Mouse (Mus musculus) limb, embryonic 15.5 days (tissue): ENCODE results near the gene Rab5if. TPM values are rescaled to one million over a fixed set of nuclear protein-coding genes. Genes with fewer than 3 reads are reported as not detected.
A peak's percentile ranks its signal among the peaks of the same experiment; 100 is the strongest.
"Not testable (repeated sequence)": the region's sequence is repeated elsewhere in the genome, so short reads cannot be mapped to it uniquely, and the experiment has no call there.

ENCODE experiments used
- ATAC-seq: fragments of 200-750 bp; cut with Nextera tagmentation; 2 replicates; pipeline ENCODE4 v1.8.0; 2017; ENCODE audit warnings: low read depth, moderate TSS enrichment; ENCODE audit not compliant: insufficient number of reproducible peaks, low FRiP score, low TSS enrichment
- H3K27ac ChIP-seq: fragments of 300-500 bp; sonication (generic); 2 replicates; pipeline ENCODE4 v1.5.1; 2015; ENCODE audit warnings: moderate library complexity, mild to moderate bottlenecking, inconsistent platforms
- H3K27me3 ChIP-seq: fragments of 300-500 bp; sonication (generic); 2 replicates; pipeline ENCODE4 v1.6.1; 2015; ENCODE audit warnings: inconsistent platforms
- H3K36me3 ChIP-seq: fragments of 300-500 bp; sonication (generic); 2 replicates; pipeline ENCODE4 v1.6.1; 2015; ENCODE audit warnings: inconsistent platforms
- H3K4me1 ChIP-seq: fragments of 300-500 bp; sonication (generic); 2 replicates; pipeline ENCODE4 v1.6.1; 2015; ENCODE audit warnings: inconsistent platforms
- H3K4me2 ChIP-seq: fragments of 300-500 bp; sonication (generic); 2 replicates; pipeline ENCODE4 v1.6.1; 2015; ENCODE audit warnings: mild to moderate bottlenecking, inconsistent platforms
- H3K4me3 ChIP-seq: fragments of 300-500 bp; sonication (generic); 2 replicates; pipeline ENCODE4 v1.5.1; 2015; ENCODE audit warnings: mild to moderate bottlenecking, inconsistent platforms
- H3K9ac ChIP-seq: fragments of 300-500 bp; sonication (generic); 2 replicates; pipeline ENCODE4 v1.6.1; 2015; ENCODE audit warnings: inconsistent platforms
- H3K9me3 ChIP-seq: fragments of 300-500 bp; sonication (generic); 2 replicates; pipeline ENCODE4 v1.6.1; 2016; ENCODE audit warnings: inconsistent platforms
- WGBS: fragments of 180-500 bp; shearing (Covaris S2); methylation state at CpG from one replicate; pipeline ENCODE4 v1.1.7; 2015; 5-methylcytosine and 5-hydroxymethylcytosine counted together
- polyA plus RNA-seq: library from polyadenylated mRNA; unstranded; fragments of >200 nt; fragmentation: Nextera tagmentation; extraction: Ambion mirVana; gene quantifications from 2 replicates; pipeline ENCODE4 v1.2.1, GENCODE M21; 2015

Rab5if gene
- polyA plus RNA-seq, 1 experiment from 2014 or later: 157 TPM

- no peak; the same call in 1 of the 2 replicates for ATAC-seq
- under 1% methylated on average over 42 of the region's 42 CpGs for WGBS
- peak overlapping the region; percentile 88 for H3K4me3 ChIP-seq
- peaks cover 63% of the 10 kb centered on the region for H3K4me1 ChIP-seq
- peaks cover 15% of the 10 kb centered on the region for H3K36me3 ChIP-seq
- peak overlapping the region; percentile 96 for H3K27ac ChIP-seq
- peak overlapping the region; percentile 79 for H3K4me2 ChIP-seq
- no peaks in the 10 kb centered on the region for H3K27me3 ChIP-seq
- H3K9ac ChIP-seq: peak overlapping the region; percentile 85
- no peaks in the 10 kb centered on the region for H3K9me3 ChIP-seq
These were observed 21.7 kb upstream of the Rab5if start for GRCm38 (mm10) chr2:156841028-156841840.

DNA sequence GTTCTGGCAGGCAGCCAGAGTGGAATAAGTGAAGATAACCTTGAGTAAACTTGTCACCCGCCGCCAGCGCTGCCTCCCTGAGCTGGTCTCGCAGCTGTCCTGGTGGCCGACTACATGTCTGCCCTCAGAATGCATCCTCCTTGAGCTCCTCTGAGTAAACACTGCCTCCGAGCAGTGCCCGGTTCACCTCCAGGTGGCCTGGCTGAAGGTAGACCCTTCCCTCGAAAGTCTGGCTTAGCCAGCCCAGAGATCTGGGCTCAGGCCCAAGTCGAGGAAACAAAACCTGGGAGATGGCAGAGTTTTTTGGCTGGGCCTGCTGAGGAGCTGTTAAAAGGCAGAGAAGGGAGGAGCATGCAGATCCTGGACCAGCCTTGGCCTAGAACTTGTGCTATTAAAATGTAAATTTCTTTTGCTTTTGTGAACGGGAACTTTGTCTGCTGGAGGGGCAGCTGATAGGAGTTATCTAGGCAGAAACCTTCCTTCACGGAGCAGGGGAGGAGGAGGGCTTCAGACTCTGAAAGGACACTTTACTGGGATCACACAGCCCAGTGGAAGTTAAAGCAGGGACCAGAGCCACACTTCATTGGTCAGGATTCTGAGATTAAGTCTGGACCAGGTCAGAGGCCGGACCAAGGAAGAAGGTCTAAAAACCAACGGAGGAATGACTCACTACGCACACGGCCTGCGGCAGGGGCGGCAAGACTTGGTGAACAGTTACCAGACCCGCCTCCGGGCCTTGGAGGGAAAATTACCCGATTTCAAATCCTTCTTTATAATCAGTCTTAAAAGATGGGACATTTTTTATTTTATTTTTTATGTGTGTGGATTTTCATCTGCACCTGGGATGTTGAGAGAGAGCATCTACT, 20.9 kb upstream of the Rab5if start:
- H3K27ac ChIP-seq: peak overlapping the region; percentile 96
- H3K4me3 ChIP-seq: peak overlapping the region; percentile 88
- no peaks in the 10 kb centered on the region for H3K27me3 ChIP-seq
- peak overlapping the region; percentile 79 for H3K4me2 ChIP-seq
- no peaks in the 10 kb centered on the region for H3K9me3 ChIP-seq
- H3K36me3 ChIP-seq: peaks cover 15% of the 10 kb centered on the region
- H3K9ac ChIP-seq: no peak overlapping the region
- ATAC-seq: no peak
- peaks cover 70% of the 10 kb centered on the region for H3K4me1 ChIP-seq
- 4% methylated on average over 20 of the region's 20 CpGs for WGBS

GRCm38 (mm10) chr2:156842711-156843110, 20.2 kb upstream of the Rab5if start:
- no peaks in the 10 kb centered on the region for H3K9me3 ChIP-seq
- H3K9ac ChIP-seq: no peak overlapping the region
- H3K4me2 ChIP-seq: peak overlapping the region; percentile 79
- peaks cover 17% of the 10 kb centered on the region for H3K36me3 ChIP-seq
- peak overlapping the region; percentile 96 for H3K27ac ChIP-seq
- no peaks in the 10 kb centered on the region for H3K27me3 ChIP-seq
- no peak for ATAC-seq
- WGBS: 11% methylated on average over 11 of the region's 11 CpGs
- peaks cover 74% of the 10 kb centered on the region for H3K4me1 ChIP-seq
- H3K4me3 ChIP-seq: peak overlapping the region; percentile 88

GRCm38 (mm10) chr2:156843331-156843730, 19.6 kb upstream of the Rab5if start:
- 39% methylated on average over 10 of the region's 10 CpGs for WGBS
- H3K27me3 ChIP-seq: no peaks in the 10 kb centered on the region
- no peak overlapping the region for H3K9ac ChIP-seq
- no peak for ATAC-seq
- H3K4me3 ChIP-seq: no peak overlapping the region
- peak overlapping the region; percentile 79; the same call in 1 of the 2 replicates for H3K4me2 ChIP-seq
- H3K27ac ChIP-seq: no peak overlapping the region; the same call in 1 of the 2 replicates
- H3K36me3 ChIP-seq: peaks cover 23% of the 10 kb centered on the region
- no peaks in the 10 kb centered on the region for H3K9me3 ChIP-seq
- H3K4me1 ChIP-seq: peaks cover 77% of the 10 kb centered on the region

DNA sequence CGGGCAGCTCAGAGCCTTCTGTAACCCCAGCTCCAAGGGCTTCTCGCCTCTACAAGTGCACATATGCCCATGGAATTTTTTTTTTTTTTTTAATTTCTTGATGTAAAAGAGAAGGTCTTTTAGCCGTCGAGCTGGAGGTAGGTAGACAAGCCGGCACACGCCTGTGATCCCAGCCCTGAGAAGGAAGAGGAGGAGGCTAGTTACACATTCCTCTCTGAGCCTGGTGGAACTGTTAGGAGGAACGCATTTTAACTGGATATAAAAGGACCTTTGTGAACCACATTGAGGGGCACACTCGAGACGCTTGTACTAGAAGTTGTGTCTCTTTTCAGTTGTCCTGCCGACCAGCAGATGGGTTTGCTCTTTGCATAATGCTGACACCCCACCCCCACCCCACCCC, 18.2 kb upstream of the Rab5if start:
- no peak for ATAC-seq
- H3K4me2 ChIP-seq: peak overlapping the region; percentile 27
- 49% methylated on average over 10 of the region's 10 CpGs for WGBS
- H3K36me3 ChIP-seq: peaks cover 28% of the 10 kb centered on the region
- peaks cover 68% of the 10 kb centered on the region for H3K4me1 ChIP-seq
- H3K27me3 ChIP-seq: no peaks in the 10 kb centered on the region
- H3K9ac ChIP-seq: no peak overlapping the region
- peak overlapping the region; percentile 77 for H3K27ac ChIP-seq
- H3K4me3 ChIP-seq: no peak overlapping the region
- no peaks in the 10 kb centered on the region for H3K9me3 ChIP-seq

GRCm38 (mm10) chr2:156847653-156848052, 15.3 kb upstream of the Rab5if start:
- Histone ChIP-seq H3K27me3 (no peaks in the 10 kb centered on the region), H3K4me2 (no peak overlapping the region), H3K4me1 (peaks cover 53% of the 10 kb centered on the region), H3K4me3 (no peak overlapping the region), H3K9ac (no peak overlapping the region), H3K9me3 (no peaks in the 10 kb centered on the region), H3K27ac (no peak overlapping the region), H3K36me3 (peaks cover 53% of the 10 kb centered on the region)
- 47% methylated on average over 6 of the region's 6 CpGs for WGBS
- no peak for ATAC-seq

DNA sequence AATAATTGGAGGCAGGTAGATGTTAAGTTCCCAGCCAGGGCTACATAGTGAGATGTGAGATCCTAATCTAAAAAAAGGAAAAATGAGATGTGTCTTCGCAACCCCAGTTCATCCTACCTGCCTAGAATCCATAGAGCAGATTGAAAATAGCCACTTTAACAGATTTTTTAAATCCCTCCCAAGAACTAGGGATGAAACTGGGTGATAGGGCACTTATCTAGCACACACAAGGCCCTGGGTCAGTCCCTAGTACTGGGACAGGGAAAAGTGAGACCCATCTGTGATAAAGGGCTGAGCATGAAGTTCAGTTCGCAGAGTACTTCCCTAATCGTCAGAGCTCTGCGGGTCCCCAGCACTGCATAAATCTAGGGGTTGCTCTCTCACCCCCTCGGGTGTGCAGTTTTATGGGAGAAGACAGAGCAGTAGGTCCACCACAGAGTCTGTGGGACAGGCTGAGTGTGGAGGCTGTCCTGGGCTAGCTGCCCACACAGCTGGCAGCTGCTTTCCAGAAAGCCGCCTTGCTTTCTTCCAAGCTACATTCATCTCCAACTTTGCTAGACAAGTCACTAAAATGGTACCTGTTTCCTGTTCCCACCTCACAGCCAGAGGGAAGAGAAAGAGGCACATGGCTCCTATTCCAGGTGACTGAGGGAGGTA, 14.3 kb upstream of the Rab5if start:
- Histone ChIP-seq H3K27ac (no peak overlapping the region), H3K27me3 (no peaks in the 10 kb centered on the region), H3K9ac (no peak overlapping the region), H3K36me3 (peaks cover 55% of the 10 kb centered on the region), H3K4me2 (no peak overlapping the region), H3K4me1 (peaks cover 44% of the 10 kb centered on the region), H3K4me3 (no peak overlapping the region), H3K9me3 (no peaks in the 10 kb centered on the region)
- ATAC-seq: no peak
- 68% methylated on average over 6 of the region's 6 CpGs for WGBS

- Histone ChIP-seq H3K4me3 (no peak overlapping the region), H3K9ac (no peak overlapping the region), H3K27me3 (no peaks in the 10 kb centered on the region), H3K27ac (no peak overlapping the region), H3K4me2 (no peak overlapping the region), H3K9me3 (no peaks in the 10 kb centered on the region), H3K36me3 (peaks cover 55% of the 10 kb centered on the region), H3K4me1 (peaks cover 33% of the 10 kb centered on the region)
- ATAC-seq: no peak
- WGBS: 83% methylated on average over 5 of the region's 5 CpGs
These were observed 12.4 kb upstream of the Rab5if start for GRCm38 (mm10) chr2:156850505-156850904.

- H3K27ac ChIP-seq, H3K4me3 ChIP-seq, H3K4me2 ChIP-seq, H3K9me3 ChIP-seq, H3K27me3 ChIP-seq, H3K9ac ChIP-seq: not testable (repeated sequence)
- Histone ChIP-seq H3K4me1 (peaks cover 20% of the 10 kb centered on the region), H3K36me3 (peaks cover 44% of the 10 kb centered on the region)
- WGBS: 46% methylated on average over 9 of the region's 13 CpGs
- 0 out of 2 replicates have a peak, but pooled peaks have one; percentile 21 for ATAC-seq
These were observed 9.3 kb upstream of the Rab5if start for GRCm38 (mm10) chr2:156853584-156853983.

DNA sequence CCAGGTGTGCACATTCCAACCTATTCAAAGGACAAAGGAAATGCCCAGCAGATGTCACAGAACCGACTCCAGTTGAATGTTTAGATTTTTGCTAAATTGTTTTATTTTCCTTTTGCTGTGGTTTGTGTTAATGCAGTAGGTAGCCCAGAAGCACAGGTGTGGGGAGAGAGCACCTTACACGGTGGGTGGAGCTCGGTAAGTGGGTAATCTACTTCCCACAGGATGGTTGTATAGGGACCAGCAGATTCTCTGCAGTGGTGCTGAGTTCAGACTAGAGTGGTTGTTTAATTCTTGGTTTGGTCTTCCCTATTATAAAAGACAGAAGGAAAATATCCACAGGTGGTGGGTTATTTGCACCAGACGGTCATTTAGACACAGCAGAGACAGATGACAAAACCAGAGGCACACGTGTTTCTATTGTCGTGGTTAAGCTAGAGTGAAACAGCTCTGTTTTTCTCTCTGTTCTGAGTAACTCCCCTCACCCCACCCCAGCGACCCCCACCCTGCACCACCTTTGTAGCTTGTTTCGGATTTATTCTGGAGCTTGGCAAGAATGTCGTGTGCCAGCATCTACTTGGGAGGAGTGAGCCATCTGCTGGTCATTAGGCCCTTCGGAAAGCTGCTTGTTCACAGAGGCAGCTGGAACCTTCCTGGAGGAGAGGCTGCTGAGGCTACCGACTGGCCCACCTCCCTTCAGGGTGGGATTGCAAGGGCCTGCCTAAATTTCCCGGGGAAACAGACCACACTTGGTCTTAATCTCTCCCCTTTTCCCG, 8.7 kb upstream of the Rab5if start:
- peaks cover 18% of the 10 kb centered on the region for H3K4me1 ChIP-seq
- not testable (repeated sequence) for ATAC-seq, H3K9ac ChIP-seq, H3K9me3 ChIP-seq, H3K27me3 ChIP-seq, H3K4me3 ChIP-seq, H3K4me2 ChIP-seq, H3K27ac ChIP-seq
- H3K36me3 ChIP-seq: peaks cover 44% of the 10 kb centered on the region
- 25% methylated on average over 13 of the region's 13 CpGs for WGBS

GRCm38 (mm10) chr2:156856311-156856710, 6.6 kb upstream of the Rab5if start:
- Histone ChIP-seq H3K4me3 (no peak overlapping the region), H3K4me2 (no peak overlapping the region), H3K9me3 (no peaks in the 10 kb centered on the region), H3K4me1 (peaks cover 18% of the 10 kb centered on the region), H3K27ac (no peak overlapping the region), H3K27me3 (no peaks in the 10 kb centered on the region), H3K36me3 (peaks cover 24% of the 10 kb centered on the region), H3K9ac (no peak overlapping the region)
- 88% methylated on average over 1 of the region's 1 CpGs for WGBS
- no peak for ATAC-seq
